Mouse (Mus musculus) limb, embryonic 10.5 days (tissue): ENCODE results near the gene Cdh24. TPM values are rescaled to one million over a fixed set of nuclear protein-coding genes. Genes with fewer than 3 reads are reported as not detected.

Experiments
- DNase-seq: peaks from one replicate; pipeline ENCODE4 v3.0.0-alpha.2; 2017; ENCODE audit warnings: low spot score
- H3K27ac ChIP-seq: fragments of 300-500 bp; sonication (generic); 2 replicates; pipeline ENCODE4 v1.5.1; 2016; ENCODE audit warnings: mild to moderate bottlenecking
- H3K27me3 ChIP-seq: fragments of 300-500 bp; sonication (generic); 2 replicates; pipeline ENCODE4 v1.6.1; 2016; ENCODE audit warnings: low read depth, mild to moderate bottlenecking; ENCODE audit not compliant: poor library complexity, severe bottlenecking
- H3K36me3 ChIP-seq: fragments of 300-500 bp; sonication (generic); 2 replicates; pipeline ENCODE4 v1.6.1; 2016; ENCODE audit warnings: mild to moderate bottlenecking, moderate library complexity
- H3K4me1 ChIP-seq: fragments of 300-500 bp; sonication (generic); 2 replicates; pipeline ENCODE4 v1.6.1; 2016
- H3K4me3 ChIP-seq: fragments of 300-500 bp; sonication (generic); 2 replicates; pipeline ENCODE4 v1.5.1; 2016; ENCODE audit warnings: mild to moderate bottlenecking, moderate library complexity
- H3K9me3 ChIP-seq: fragments of 300-500 bp; sonication (generic); replicated peaks from 2 replicates; pipeline ENCODE4 v1.6.1; 2016; ENCODE audit warnings: mild to moderate bottlenecking
- WGBS: fragments of 180-500 bp; shearing (Covaris S2); methylation state at CpG from one replicate; pipeline ENCODE4 v1.1.7; 2016; 5-methylcytosine and 5-hydroxymethylcytosine counted together
- polyA plus RNA-seq: library from polyadenylated mRNA; unstranded; fragments of >200 nt; fragmentation: Nextera tagmentation; extraction: Ambion mirVana; gene quantifications from 2 replicates; pipeline ENCODE4 v1.2.1, GENCODE M21; 2016

Gene Cdh24
- 7.1 and 8.1 TPM in 2 replicates for polyA plus RNA-seq

- peaks cover 74% of the 10 kb centered on the region for H3K36me3 ChIP-seq
- no peaks in the 10 kb centered on the region for H3K27me3 ChIP-seq
- H3K9me3 ChIP-seq, result no peaks in the 10 kb centered on the region
- H3K27ac ChIP-seq, result peak within 1 kb of the TSS; percentile 95
- H3K4me1 ChIP-seq, result peaks cover 32% of the 10 kb centered on the region
- DNase-seq, result peak; percentile 93
- WGBS, result under 1% methylated on average over 49 of the region's 52 CpGs
- peak within 1 kb of the TSS; percentile 87 for H3K4me3 ChIP-seq
Observed at GRCm38 (mm10) chr14:54641305-54641969, at the start of gene Cdh24. Gene Cdh24 (minus strand): TSS chr14:54641364.

- Histone ChIP-seq H3K36me3 (peaks cover 55% of the 10 kb centered on the region), H3K27me3 (no peaks in the 10 kb centered on the region), H3K4me1 (peaks cover 19% of the 10 kb centered on the region), H3K4me3 (peak overlapping the region; percentile 86), H3K9me3 (no peaks in the 10 kb centered on the region), H3K27ac (peak overlapping the region; percentile 98)
- WGBS, result 6% methylated on average over 8 of the region's 8 CpGs
- no peak for DNase-seq
Observed at GRCm38 (mm10) chr14:54687251-54687650, 46.1 kb upstream of the Cdh24 start.

GRCm38 (mm10) chr14:54686522-54687143, 45.5 kb upstream of the Cdh24 start, which contains the start of gene Acin1:
Gene Acin1 (minus strand): TSS chr14:54686931.
- Histone ChIP-seq H3K36me3 (peaks cover 61% of the 10 kb centered on the region), H3K27me3 (no peaks in the 10 kb centered on the region), H3K9me3 (no peaks in the 10 kb centered on the region), H3K4me3 (peak within 1 kb of the TSS; percentile 86), H3K4me1 (peaks cover 19% of the 10 kb centered on the region), H3K27ac (peak within 1 kb of the TSS; percentile 98)
- peak; percentile 98 for DNase-seq
- WGBS, result under 1% methylated on average over 44 of the region's 44 CpGs

- Histone ChIP-seq H3K4me1 (peaks cover 19% of the 10 kb centered on the region), H3K27ac (peak within 1 kb of the TSS; percentile 98), H3K36me3 (peaks cover 62% of the 10 kb centered on the region), H3K9me3 (no peaks in the 10 kb centered on the region), H3K4me3 (peak within 1 kb of the TSS; percentile 86), H3K27me3 (no peaks in the 10 kb centered on the region)
- no peak for DNase-seq
- WGBS, result under 1% methylated on average over 41 of the region's 41 CpGs
Observed at GRCm38 (mm10) chr14:54686063-54686521, 44.9 kb upstream of the Cdh24 start, which contains the start of gene 1700123O20Rik. Gene 1700123O20Rik (plus strand): TSS chr14:54686216.

- Histone ChIP-seq H3K36me3 (peaks cover 61% of the 10 kb centered on the region), H3K27ac (peak overlapping the region; percentile 98), H3K9me3 (no peaks in the 10 kb centered on the region), H3K4me3 (peak overlapping the region; percentile 86), H3K27me3 (no peaks in the 10 kb centered on the region), H3K4me1 (peaks cover 19% of the 10 kb centered on the region)
- 17% methylated on average over 8 of the region's 8 CpGs for WGBS
- DNase-seq, result no peak
Observed at GRCm38 (mm10) chr14:54685471-54685870, 44.3 kb upstream of the Cdh24 start.

- H3K27me3 ChIP-seq, result no peaks in the 10 kb centered on the region
- no peak for DNase-seq
- H3K4me3 ChIP-seq, result no peak overlapping the region
- H3K4me1 ChIP-seq, result peaks cover 8% of the 10 kb centered on the region
- H3K27ac ChIP-seq, result no peak overlapping the region
- peaks cover 69% of the 10 kb centered on the region for H3K36me3 ChIP-seq
- H3K9me3 ChIP-seq, result no peaks in the 10 kb centered on the region
- WGBS, result 98% methylated on average over 3 of the region's 3 CpGs
Observed at GRCm38 (mm10) chr14:54682396-54682795, 41.2 kb upstream of the Cdh24 start.

- WGBS, result 92% methylated on average over 16 of the region's 16 CpGs
Observed at GRCm38 (mm10) chr14:54678657-54679304, 37.6 kb upstream of the Cdh24 start.

GRCm38 (mm10) chr14:54676290-54676689, 35.1 kb upstream of the Cdh24 start:
- H3K27me3 ChIP-seq, result no peaks in the 10 kb centered on the region
- no peaks in the 10 kb centered on the region for H3K9me3 ChIP-seq
- no peak overlapping the region for H3K4me3 ChIP-seq
- no peaks in the 10 kb centered on the region for H3K4me1 ChIP-seq
- WGBS, result 90% methylated on average over 5 of the region's 5 CpGs
- DNase-seq, result no peak
- H3K36me3 ChIP-seq, result peaks cover 97% of the 10 kb centered on the region
- H3K27ac ChIP-seq, result no peak overlapping the region

More at GRCm38 (mm10) chr14:54678657-54679304, 37.6 kb upstream of the Cdh24 start:
- Histone ChIP-seq H3K36me3 (peaks cover 96% of the 10 kb centered on the region), H3K27ac (no peak overlapping the region), H3K27me3 (no peaks in the 10 kb centered on the region), H3K4me3 (no peak overlapping the region), H3K4me1 (no peaks in the 10 kb centered on the region), H3K9me3 (no peaks in the 10 kb centered on the region)
- DNase-seq, result no peak

GRCm38 (mm10) chr14:54674317-54674716, 33.2 kb upstream of the Cdh24 start:
- 94% methylated on average over 2 of the region's 2 CpGs for WGBS
- no peaks in the 10 kb centered on the region for H3K9me3 ChIP-seq
- no peak for DNase-seq
- H3K36me3 ChIP-seq, result peaks cover 95% of the 10 kb centered on the region
- no peaks in the 10 kb centered on the region for H3K4me1 ChIP-seq
- H3K4me3 ChIP-seq, result no peak overlapping the region
- no peak overlapping the region for H3K27ac ChIP-seq
- no peaks in the 10 kb centered on the region for H3K27me3 ChIP-seq

- Histone ChIP-seq H3K9me3 (no peaks in the 10 kb centered on the region), H3K27me3 (no peaks in the 10 kb centered on the region), H3K4me1 (no peaks in the 10 kb centered on the region), H3K27ac (no peak overlapping the region), H3K36me3 (peaks cover 92% of the 10 kb centered on the region), H3K4me3 (no peak overlapping the region)
- peak; percentile 48 for DNase-seq
- 86% methylated on average over 4 of the region's 4 CpGs for WGBS
Observed at GRCm38 (mm10) chr14:54669381-54669780, 28.2 kb upstream of the Cdh24 start.

GRCm38 (mm10) chr14:54664477-54665222, 23.5 kb upstream of the Cdh24 start:
- Histone ChIP-seq H3K27ac (no peak overlapping the region), H3K4me3 (no peak overlapping the region), H3K36me3 (peaks cover 97% of the 10 kb centered on the region), H3K27me3 (no peaks in the 10 kb centered on the region), H3K9me3 (no peaks in the 10 kb centered on the region), H3K4me1 (no peaks in the 10 kb centered on the region)
- DNase-seq, result no peak
- WGBS, result 90% methylated on average over 10 of the region's 10 CpGs

- H3K27me3 ChIP-seq, result no peaks in the 10 kb centered on the region
- H3K4me3 ChIP-seq, result no peak overlapping the region
- H3K27ac ChIP-seq, result no peak overlapping the region
- peaks cover 100% of the 10 kb centered on the region for H3K36me3 ChIP-seq
- WGBS, result 92% methylated on average over 2 of the region's 2 CpGs
- no peaks in the 10 kb centered on the region for H3K9me3 ChIP-seq
- no peak for DNase-seq
- no peaks in the 10 kb centered on the region for H3K4me1 ChIP-seq
Observed at GRCm38 (mm10) chr14:54660009-54660408, 18.8 kb upstream of the Cdh24 start.
